Mouse (Mus musculus) thymus, postnatal 14 days (tissue): ENCODE measurements around the gene Odf3l2.

Experiments used
- DNase-seq: peaks from one replicate; pipeline ENCODE4 v3.0.0; 2021

Odf3l2 gene

GRCm38 (mm10) chr10:79670071-79670888, 24.7 kb upstream of the Odf3l2 start:
- DNase-seq: no peak

GRCm38 (mm10) chr10:79669576-79670057, 24.1 kb upstream of the Odf3l2 start:
- peak; percentile 86 for DNase-seq

GRCm38 (mm10) chr10:79668771-79669575, 23.4 kb upstream of the Odf3l2 start, which contains the start of gene Tpgs1:
Gene Tpgs1 (plus strand): TSS chr10:79669369.
- peak; percentile 88 for DNase-seq

- DNase-seq: no peak
Observed at GRCm38 (mm10) chr10:79668076-79668475, 22.5 kb upstream of the Odf3l2 start.

- DNase-seq: no peak
Observed at GRCm38 (mm10) chr10:79666493-79666892, 21.0 kb upstream of the Odf3l2 start.

GRCm38 (mm10) chr10:79665051-79665450, 19.5 kb upstream of the Odf3l2 start:
- DNase-seq: no peak

- peak; percentile 75 for DNase-seq
Observed at GRCm38 (mm10) chr10:79664131-79664665, 18.7 kb upstream of the Odf3l2 start, which contains the start of gene Madcam1. Gene Madcam1 (plus strand): TSS chr10:79664559.

- DNase-seq: peak; percentile 10
Observed at GRCm38 (mm10) chr10:79661861-79662260, 16.3 kb upstream of the Odf3l2 start.

- peak; percentile 24 for DNase-seq
Observed at GRCm38 (mm10) chr10:79660298-79660697, 14.8 kb upstream of the Odf3l2 start.

GRCm38 (mm10) chr10:79658829-79659228, 13.3 kb upstream of the Odf3l2 start:
- DNase-seq: peak; percentile 57

- DNase-seq: no peak
Observed at GRCm38 (mm10) chr10:79654946-79655395, 9.4 kb upstream of the Odf3l2 start.

GRCm38 (mm10) chr10:79652789-79653188, 7.3 kb upstream of the Odf3l2 start:
- DNase-seq: no peak

- DNase-seq: peak; percentile 68
Observed at GRCm38 (mm10) chr10:79649070-79649751, 3.7 kb upstream of the Odf3l2 start.

GRCm38 (mm10) chr10:79638486-79639204, 6.9 kb downstream of the Odf3l2 start:
- DNase-seq: no peak

- DNase-seq: no peak
Observed at GRCm38 (mm10) chr10:79637128-79638110, 8.1 kb downstream of the Odf3l2 start, which contains the start of gene Shc2. Gene Shc2 (minus strand): TSS chr10:79637918.

- DNase-seq: no peak
Observed at GRCm38 (mm10) chr10:79636287-79636686, 9.3 kb downstream of the Odf3l2 start.

GRCm38 (mm10) chr10:79633006-79633777, 12.3 kb downstream of the Odf3l2 start:
- DNase-seq: no peak

GRCm38 (mm10) chr10:79631432-79631831, 14.1 kb downstream of the Odf3l2 start:
- DNase-seq: no peak

GRCm38 (mm10) chr10:79628377-79628776, 17.2 kb downstream of the Odf3l2 start:
- no peak for DNase-seq

GRCm38 (mm10) chr10:79626156-79626555, 19.4 kb downstream of the Odf3l2 start:
- DNase-seq: no peak
